Mouse (Mus musculus) E14TG2a.4 (cell line): ENCODE results near the gene Qser1.

ENCODE experiments used
- CTCF ChIP-seq: conservative IDR thresholded peaks from 2 replicates; pipeline ENCODE4 v1.5.1; 2014; ENCODE audit warnings: low read length
- NANOG ChIP-seq: IDR thresholded peaks from 2 replicates; pipeline ENCODE4 v1.6.1; 2014; ENCODE audit warnings: borderline replicate concordance, low read length, mixed read lengths
- POU5F1 ChIP-seq: IDR thresholded peaks from 2 replicates; pipeline ENCODE4 v1.6.1; 2014; ENCODE audit warnings: low read length, borderline replicate concordance

GRCm38 (mm10) chr2:104840974-104841373, 24.4 kb upstream of the Qser1 start:
- TF ChIP-seq CTCF (0 out of 2 replicates have a peak, but pooled peaks have one; percentile 16), NANOG (no peak), POU5F1 (no peak)
